Mouse (Mus musculus) heart, embryonic 11.5 days (tissue): ENCODE data around the gene Foxj2. TPM values are rescaled to one million over a fixed set of nuclear protein-coding genes. Genes with fewer than 3 reads are reported as not detected.

ENCODE experiments used
- ATAC-seq: fragments of 200-750 bp; cut with Nextera tagmentation; replicated peaks from 2 replicates; pipeline ENCODE4 v1.8.0; 2017; ENCODE audit warnings: moderate library complexity; ENCODE audit not compliant: insufficient number of reproducible peaks, low FRiP score, low TSS enrichment
- H3K27ac ChIP-seq: fragments of 300-500 bp; sonication (generic); 2 replicates; pipeline ENCODE4 v1.5.1; 2014; ENCODE audit warnings: mild to moderate bottlenecking, low read depth, low read length
- H3K27me3 ChIP-seq: fragments of 300-500 bp; sonication (generic); 2 replicates; pipeline ENCODE4 v1.6.1; 2014; ENCODE audit warnings: mild to moderate bottlenecking, low read length, mixed read lengths; ENCODE audit not compliant: control insufficient read depth, insufficient read depth
- H3K36me3 ChIP-seq: fragments of 300-500 bp; sonication (generic); 2 replicates; pipeline ENCODE4 v1.6.1; 2014; ENCODE audit warnings: mild to moderate bottlenecking, low read length, moderate library complexity, mixed read lengths; ENCODE audit not compliant: control insufficient read depth, insufficient read depth
- H3K4me1 ChIP-seq: fragments of 300-500 bp; sonication (generic); 2 replicates; pipeline ENCODE4 v1.6.1; 2014; ENCODE audit warnings: low read length; ENCODE audit not compliant: control insufficient read depth, insufficient read depth
- H3K4me2 ChIP-seq: fragments of 300-500 bp; sonication (generic); 2 replicates; pipeline ENCODE4 v1.6.1; 2014; ENCODE audit warnings: mild to moderate bottlenecking, moderate library complexity
- H3K4me3 ChIP-seq: fragments of 300-500 bp; sonication (generic); 2 replicates; pipeline ENCODE4 v1.5.1; 2014; ENCODE audit warnings: low read depth, low read length
- H3K9ac ChIP-seq: fragments of 300-500 bp; sonication (generic); 2 replicates; pipeline ENCODE4 v1.6.1; 2014; ENCODE audit warnings: mild to moderate bottlenecking, low read depth, low read length, moderate library complexity
- H3K9me3 ChIP-seq: fragments of 300-500 bp; sonication (generic); replicated peaks from 2 replicates; pipeline ENCODE4 v1.6.1; 2016; ENCODE audit warnings: low read length; ENCODE audit not compliant: control insufficient read depth
- WGBS: fragments of 180-500 bp; shearing (Covaris S2); extraction: QIAGEN DNeasy Blood & Tissue Kit; methylation state at CpG from one replicate; pipeline ENCODE4 v1.1.7; 2014; ENCODE audit not compliant: insufficient replicate concordance; 5-methylcytosine and 5-hydroxymethylcytosine counted together
- polyA plus RNA-seq: library from polyadenylated mRNA; unstranded; fragments of >200 nt; fragmentation: Nextera tagmentation; extraction: Ambion mirVana; gene quantifications from 2 replicates; pipeline ENCODE4 v1.2.1, GENCODE M21; 2014

Gene Foxj2
- 4.9 and 5.9 TPM in 2 replicates for polyA plus RNA-seq

DNA sequence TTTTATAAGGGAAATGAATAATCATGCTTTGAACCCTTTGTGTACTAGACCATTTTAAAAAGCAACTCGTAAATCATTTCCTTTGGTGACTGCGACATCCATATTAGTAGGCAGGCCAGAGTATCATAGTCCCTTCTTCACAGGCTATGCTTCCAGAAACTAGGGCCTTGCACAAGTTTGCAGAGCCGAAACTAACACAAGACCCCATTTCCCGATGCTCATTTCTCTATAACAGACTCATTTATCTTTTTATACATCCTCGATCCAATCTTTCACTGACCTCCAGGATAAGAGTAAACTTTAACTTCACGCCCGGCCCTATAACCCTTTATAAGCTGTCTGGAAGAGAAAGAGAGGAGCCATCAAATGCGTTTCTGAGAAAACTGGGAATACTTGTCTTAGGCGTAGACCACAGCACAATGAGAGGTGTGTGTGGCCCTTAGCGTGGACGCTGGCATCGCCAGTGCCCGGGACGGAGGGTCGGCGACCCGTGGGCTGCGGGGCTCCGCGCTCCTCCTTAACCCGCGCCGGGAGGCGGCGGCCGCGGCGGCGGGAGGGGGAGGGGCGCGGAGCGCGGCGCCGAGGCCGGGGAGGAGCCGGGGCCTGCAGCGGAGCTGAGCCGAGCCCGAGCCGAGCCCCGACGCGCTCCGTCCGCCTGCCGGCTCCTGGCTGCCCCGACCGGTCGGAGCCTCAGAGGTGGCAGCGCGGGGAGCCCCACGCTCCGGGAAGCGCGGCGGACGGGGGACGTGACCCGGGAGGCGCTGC is at the start of gene Foxj2:
Gene Foxj2, plus strand, starts transcription at position 609 of the 765 bp plus-strand sequence.
- no peaks in the 10 kb centered on the region for H3K9me3 ChIP-seq
- ATAC-seq: peak; percentile 86
- WGBS: 3% methylated on average over 42 of the region's 61 CpGs

DNA sequence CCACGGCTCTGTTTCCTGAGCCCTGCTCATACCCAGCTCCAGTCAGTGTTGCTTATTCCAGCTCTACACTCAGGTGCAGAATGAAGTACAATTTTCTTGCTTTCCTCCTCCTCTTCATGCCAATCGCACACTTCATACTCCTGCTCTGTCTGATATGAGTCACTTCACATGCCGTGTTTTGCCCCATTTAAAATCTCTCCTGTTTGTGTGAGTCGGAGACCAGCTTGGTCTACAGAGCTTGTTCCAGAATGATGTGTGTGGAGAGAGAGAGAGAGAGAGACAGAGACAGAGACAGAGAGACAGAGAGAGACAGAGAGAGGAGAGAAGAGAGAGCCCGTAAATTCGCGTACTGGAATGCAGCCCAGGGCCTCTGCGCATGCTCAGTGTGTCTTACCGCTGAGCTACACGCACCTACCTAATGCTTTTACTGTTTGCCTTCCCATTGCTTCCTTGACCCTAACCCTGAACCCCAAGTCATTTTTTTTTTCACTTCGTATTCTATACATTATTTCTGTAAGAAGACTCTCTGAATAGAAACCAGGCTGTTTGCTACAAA is 48.9 kb upstream of the Foxj2 start:
- no peaks in the 10 kb centered on the region for H3K9me3 ChIP-seq
- ATAC-seq: no peak
- H3K9ac ChIP-seq: no peak overlapping the region
- no peaks in the 10 kb centered on the region for H3K36me3 ChIP-seq
- H3K4me1 ChIP-seq: no peaks in the 10 kb centered on the region; the same call in 1 of the 2 replicates
- WGBS: 89% methylated on average over 11 of the region's 11 CpGs
- no peaks in the 10 kb centered on the region for H3K27me3 ChIP-seq
- no peak overlapping the region for H3K4me3 ChIP-seq
- H3K4me2 ChIP-seq: no peak overlapping the region
- no peak overlapping the region for H3K27ac ChIP-seq

More for the DNA sequence above, at the start of gene Foxj2:
- Histone ChIP-seq H3K27ac (peak within 1 kb of the TSS; percentile 70), H3K4me3 (peak within 1 kb of the TSS; percentile 82), H3K4me1 (peaks cover 23% of the 10 kb centered on the region), H3K27me3 (no peaks in the 10 kb centered on the region), H3K9ac (peak within 1 kb of the TSS; percentile 95), H3K4me2 (peak within 1 kb of the TSS; percentile 83), H3K36me3 (no peaks in the 10 kb centered on the region)

DNA sequence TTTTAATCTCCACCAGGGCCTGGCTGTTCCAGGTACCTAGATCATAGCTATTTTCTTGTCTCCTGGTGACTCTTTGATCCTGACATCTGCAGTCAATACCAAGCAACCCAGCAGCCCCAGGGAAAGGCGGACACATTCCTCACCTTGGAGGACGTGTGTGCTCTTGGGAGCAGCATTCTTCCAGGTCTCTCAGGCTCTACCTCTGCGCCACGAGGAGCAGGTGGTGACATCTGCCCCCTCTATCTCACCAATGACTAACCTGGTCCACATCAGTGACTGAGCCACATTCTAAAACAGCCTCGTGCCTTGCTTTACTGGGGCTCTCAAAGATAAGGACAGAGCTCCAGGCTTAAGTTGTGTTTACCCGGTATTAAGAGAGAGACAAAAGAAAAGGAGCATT is 47.0 kb upstream of the Foxj2 start:
- Histone ChIP-seq H3K4me2 (no peak overlapping the region), H3K4me1 (no peaks in the 10 kb centered on the region; the same call in 1 of the 2 replicates), H3K9ac (no peak overlapping the region), H3K4me3 (no peak overlapping the region), H3K9me3 (no peaks in the 10 kb centered on the region), H3K36me3 (no peaks in the 10 kb centered on the region), H3K27ac (no peak overlapping the region), H3K27me3 (no peaks in the 10 kb centered on the region)
- no peak for ATAC-seq
- 21% methylated on average over 6 of the region's 6 CpGs for WGBS

DNA sequence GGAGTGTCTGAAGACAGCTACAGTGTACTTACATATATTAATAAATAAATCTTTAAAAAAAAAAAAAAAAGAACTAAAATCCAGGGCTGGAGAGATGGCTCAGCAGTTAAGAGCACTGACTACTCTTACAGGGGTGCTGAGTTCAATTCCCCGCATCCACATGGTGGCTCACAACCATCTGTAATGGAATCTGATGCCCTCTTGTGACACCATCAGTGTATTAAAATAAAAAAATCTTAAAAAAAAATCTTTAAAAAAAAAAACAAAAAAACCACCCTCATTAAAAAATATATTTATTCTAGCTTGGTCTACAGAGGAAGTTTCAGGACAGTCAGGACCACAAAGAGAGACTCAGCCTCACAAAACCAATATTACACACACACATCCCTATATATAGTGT is 45.4 kb upstream of the Foxj2 start:
- no peak for ATAC-seq
- H3K4me1 ChIP-seq: no peaks in the 10 kb centered on the region; the same call in 1 of the 2 replicates
- 91% methylated on average over 1 of the region's 1 CpGs for WGBS
- no peaks in the 10 kb centered on the region for H3K9me3 ChIP-seq
- no peak overlapping the region for H3K4me2 ChIP-seq
- H3K27me3 ChIP-seq: no peaks in the 10 kb centered on the region
- H3K36me3 ChIP-seq: no peaks in the 10 kb centered on the region
- no peak overlapping the region for H3K27ac ChIP-seq
- H3K9ac ChIP-seq: no peak overlapping the region
- H3K4me3 ChIP-seq: no peak overlapping the region

DNA sequence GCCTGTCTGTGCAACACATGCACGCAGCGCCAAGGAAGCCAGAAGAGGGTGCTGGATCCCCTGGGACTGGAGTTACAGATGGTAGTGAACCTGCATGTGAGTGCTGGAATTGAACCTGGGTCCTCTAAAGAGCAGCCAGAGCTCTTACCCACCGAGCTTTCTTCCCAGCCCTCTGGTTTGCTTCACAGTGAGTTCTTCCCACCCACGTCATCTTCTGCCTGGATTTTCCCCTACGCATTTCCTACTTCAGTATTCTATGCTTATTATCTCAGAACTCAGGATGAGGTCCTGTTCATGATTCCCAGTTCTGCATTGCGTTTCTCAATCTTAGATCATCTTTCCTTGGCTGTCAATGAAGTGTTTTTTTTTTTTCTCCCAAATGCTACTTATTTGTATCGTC is 43.7 kb upstream of the Foxj2 start:
- Histone ChIP-seq H3K9me3 (no peaks in the 10 kb centered on the region), H3K36me3 (no peaks in the 10 kb centered on the region), H3K4me1 (no peaks in the 10 kb centered on the region; the same call in 1 of the 2 replicates), H3K27me3 (no peaks in the 10 kb centered on the region), H3K9ac (no peak overlapping the region), H3K4me3 (no peak overlapping the region), H3K4me2 (no peak overlapping the region), H3K27ac (no peak overlapping the region)
- ATAC-seq: no peak
- WGBS: 74% methylated on average over 7 of the region's 7 CpGs

DNA sequence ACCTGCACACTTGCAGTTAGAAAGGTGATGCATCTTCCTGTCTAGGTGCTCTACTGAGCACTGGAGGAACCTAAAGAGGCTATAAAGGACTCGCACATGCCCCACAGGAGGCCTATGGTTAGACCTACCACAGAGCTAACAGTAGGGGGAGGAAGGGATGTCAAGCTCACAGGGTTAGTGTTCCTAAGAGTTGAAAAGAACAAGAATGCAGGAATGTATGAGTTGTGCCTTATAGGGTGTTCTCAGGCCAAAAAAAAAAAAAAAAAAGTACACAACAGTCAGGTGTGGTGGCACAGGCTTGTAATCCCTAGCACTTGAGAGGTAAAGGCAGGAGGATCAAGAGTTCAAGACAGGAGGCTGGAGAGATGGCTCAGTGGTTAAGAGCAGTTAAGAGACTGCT is 39.8 kb upstream of the Foxj2 start:
- Histone ChIP-seq H3K4me2 (no peak overlapping the region), H3K27ac (no peak overlapping the region), H3K27me3 (no peaks in the 10 kb centered on the region), H3K9ac (no peak overlapping the region), H3K4me3 (no peak overlapping the region), H3K9me3 (no peaks in the 10 kb centered on the region), H3K4me1 (no peaks in the 10 kb centered on the region), H3K36me3 (no peaks in the 10 kb centered on the region)
- WGBS: 67% methylated on average over 1 of the region's 1 CpGs
- ATAC-seq: no peak

DNA sequence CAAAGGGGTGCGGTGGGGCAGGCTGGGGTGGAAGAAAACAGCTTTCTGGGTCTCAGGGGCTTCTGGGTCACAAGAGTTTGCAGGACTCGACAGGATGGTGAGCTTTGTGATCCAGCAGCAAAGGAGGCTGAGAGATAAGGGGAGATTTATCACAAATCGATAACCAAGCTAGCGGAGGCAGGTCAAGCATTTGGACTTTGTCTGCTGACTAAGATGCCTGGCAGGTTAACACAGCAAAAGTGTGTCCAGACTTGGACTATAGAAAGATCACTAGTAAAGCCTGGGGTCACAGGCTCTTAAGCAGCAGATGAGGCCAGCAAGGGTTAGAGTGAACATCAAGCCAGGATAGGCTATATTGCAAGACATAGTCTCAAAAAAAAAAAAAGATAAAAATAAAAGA is 38.5 kb upstream of the Foxj2 start:
- no peak for ATAC-seq
- Histone ChIP-seq H3K9ac (no peak overlapping the region), H3K4me1 (no peaks in the 10 kb centered on the region), H3K36me3 (no peaks in the 10 kb centered on the region), H3K4me2 (no peak overlapping the region), H3K27me3 (no peaks in the 10 kb centered on the region), H3K27ac (no peak overlapping the region), H3K9me3 (no peaks in the 10 kb centered on the region), H3K4me3 (no peak overlapping the region)
- WGBS: 40% methylated on average over 4 of the region's 4 CpGs

DNA sequence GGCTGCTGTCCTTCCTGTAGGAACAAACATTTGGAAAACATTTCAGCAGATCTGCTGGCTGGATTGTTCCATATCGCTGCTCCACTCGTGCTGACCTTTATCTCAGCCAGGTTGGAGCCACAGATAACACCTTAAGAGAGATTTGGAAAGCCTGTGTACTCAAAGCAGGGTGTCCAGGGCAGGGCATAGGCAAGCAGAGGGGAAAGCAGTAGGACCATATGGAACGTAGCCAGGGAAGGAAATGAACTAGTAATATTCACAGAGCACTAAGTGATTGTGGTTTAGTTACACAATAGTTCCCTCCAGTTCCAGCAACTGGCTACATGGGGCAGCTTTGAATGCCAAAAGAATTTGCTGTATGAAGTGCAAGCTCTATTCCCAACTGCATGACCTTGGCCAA is 37.5 kb upstream of the Foxj2 start:
- no peak for ATAC-seq
- H3K4me3 ChIP-seq: no peak overlapping the region
- no peaks in the 10 kb centered on the region for H3K9me3 ChIP-seq
- H3K36me3 ChIP-seq: no peaks in the 10 kb centered on the region
- no peaks in the 10 kb centered on the region for H3K27me3 ChIP-seq
- 17% methylated on average over 3 of the region's 3 CpGs for WGBS
- H3K4me2 ChIP-seq: no peak overlapping the region
- H3K27ac ChIP-seq: no peak overlapping the region
- H3K4me1 ChIP-seq: no peaks in the 10 kb centered on the region
- H3K9ac ChIP-seq: no peak overlapping the region

DNA sequence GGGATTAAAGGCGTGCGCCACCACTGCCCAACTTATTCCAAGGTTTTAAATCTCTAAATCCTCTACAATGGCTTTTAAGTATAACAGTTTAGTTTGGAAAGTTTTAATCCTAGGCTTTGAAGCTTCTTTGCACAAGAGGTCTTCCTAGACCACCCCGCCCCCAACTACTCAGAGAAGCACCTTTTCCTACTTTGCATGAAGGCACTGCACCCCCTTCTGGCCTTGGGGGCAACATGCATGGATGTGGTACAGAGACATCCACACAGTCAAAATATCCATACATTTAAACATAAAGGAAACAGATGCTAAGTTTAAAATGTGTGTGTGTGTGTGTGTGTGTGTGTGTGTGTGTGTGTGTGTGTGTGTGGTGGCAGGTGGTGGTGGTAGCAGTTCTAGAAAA is 34.8 kb upstream of the Foxj2 start:
- no peaks in the 10 kb centered on the region for H3K27me3 ChIP-seq
- 95% methylated on average over 3 of the region's 3 CpGs for WGBS
- no peak overlapping the region for H3K4me3 ChIP-seq
- H3K4me1 ChIP-seq: no peaks in the 10 kb centered on the region
- no peak for ATAC-seq
- H3K4me2 ChIP-seq: no peak overlapping the region
- no peaks in the 10 kb centered on the region for H3K9me3 ChIP-seq
- H3K27ac ChIP-seq: no peak overlapping the region
- H3K36me3 ChIP-seq: no peaks in the 10 kb centered on the region
- no peak overlapping the region for H3K9ac ChIP-seq
